Mouse (Mus musculus): ENCODE measurements at regions not wholly inside any gene's neighbourhood (a gene's known extent, or its start where the extent isn't known, plus 50 kb on each side); places are given as distances from the start of the nearest gene placed in this dataset.

DNA sequence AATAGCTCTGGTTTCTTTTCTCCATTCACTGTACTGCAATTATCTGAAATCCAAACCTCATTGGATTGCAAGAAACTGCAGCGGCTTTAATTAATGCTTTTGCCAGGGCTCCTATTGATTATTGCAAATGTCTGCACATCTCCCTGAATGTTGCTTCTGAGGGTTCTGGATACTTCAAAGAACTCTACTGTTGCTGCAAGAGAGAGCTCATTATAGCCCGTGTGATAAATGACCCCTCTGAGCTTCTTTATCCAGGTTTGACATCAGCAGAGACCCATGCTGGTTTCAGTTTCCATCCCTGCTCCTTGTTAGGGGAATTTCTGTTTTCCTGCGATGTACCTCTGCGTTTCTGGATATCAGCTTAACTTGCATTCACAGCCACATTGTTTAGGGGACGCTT lies 78.4 kb upstream of the Nav3 start:
- Histone ChIP-seq H3K9ac (replicated peaks; ENCODE audit: low read depth, low read length) (0 out of 2 replicates have a peak overlapping the region, but pooled peaks have one; percentile 3), H3K4me3 (ENCODE audit: low read depth, low read length) (no peak overlapping the region), H3K27me3 (ENCODE audit: control insufficient read depth, insufficient read depth, low read length) (no peaks in the 10 kb centered on the region), H3K4me2 (ENCODE audit: low read depth, low read length) (no peak overlapping the region), H3K36me3 (ENCODE audit: control insufficient read depth, insufficient read depth, low read length) (no peaks in the 10 kb centered on the region), H3K27ac (ENCODE audit: low read depth, low read length) (peak overlapping the region; percentile 50), H3K4me1 (ENCODE audit: control insufficient read depth, insufficient read depth, low read length) (peaks cover 4% of the 10 kb centered on the region; the same call in 1 of the 2 replicates), H3K9me3 (ENCODE audit: control insufficient read depth, low read length) (no peaks in the 10 kb centered on the region)
- 26% methylated on average over 5 of the region's 5 CpGs for WGBS
- ATAC-seq (ENCODE audit: low read depth): no peak

DNA sequence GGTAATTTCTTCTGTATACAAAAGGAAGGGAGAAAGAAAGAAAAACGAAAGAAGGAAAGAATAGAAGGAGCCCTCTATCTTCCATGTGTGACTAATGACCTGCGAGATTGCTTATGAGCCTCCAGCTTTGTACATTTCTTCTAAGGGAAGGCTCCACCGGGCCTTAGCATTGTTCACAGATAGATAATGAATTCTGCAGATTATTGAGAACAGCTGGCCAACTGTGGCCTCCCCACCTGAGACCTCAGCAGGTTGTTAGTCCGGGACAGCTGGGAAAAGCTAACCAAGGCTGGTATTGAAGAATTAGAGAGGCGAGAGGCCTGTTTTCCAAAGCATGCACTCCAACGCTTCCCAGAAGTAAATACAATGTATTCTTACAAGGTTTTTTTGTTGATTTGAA lies 86.7 kb upstream of the Nav3 start:
- Histone ChIP-seq H3K36me3 (ENCODE audit: control insufficient read depth, insufficient read depth, low read length) (no peaks in the 10 kb centered on the region), H3K4me2 (ENCODE audit: low read depth, low read length) (no peak overlapping the region), H3K4me3 (ENCODE audit: low read depth, low read length) (no peak overlapping the region), H3K9me3 (ENCODE audit: control insufficient read depth, low read length) (no peaks in the 10 kb centered on the region), H3K4me1 (ENCODE audit: control insufficient read depth, insufficient read depth, low read length) (no peaks in the 10 kb centered on the region), H3K9ac (replicated peaks; ENCODE audit: low read depth, low read length) (no peak overlapping the region), H3K27ac (ENCODE audit: low read depth, low read length) (no peak overlapping the region), H3K27me3 (ENCODE audit: control insufficient read depth, insufficient read depth, low read length) (no peaks in the 10 kb centered on the region)
- 16% methylated on average over 6 of the region's 6 CpGs for WGBS
- peak; percentile 49; the same call in 1 of the 2 replicates for ATAC-seq (ENCODE audit: low read depth)

DNA sequence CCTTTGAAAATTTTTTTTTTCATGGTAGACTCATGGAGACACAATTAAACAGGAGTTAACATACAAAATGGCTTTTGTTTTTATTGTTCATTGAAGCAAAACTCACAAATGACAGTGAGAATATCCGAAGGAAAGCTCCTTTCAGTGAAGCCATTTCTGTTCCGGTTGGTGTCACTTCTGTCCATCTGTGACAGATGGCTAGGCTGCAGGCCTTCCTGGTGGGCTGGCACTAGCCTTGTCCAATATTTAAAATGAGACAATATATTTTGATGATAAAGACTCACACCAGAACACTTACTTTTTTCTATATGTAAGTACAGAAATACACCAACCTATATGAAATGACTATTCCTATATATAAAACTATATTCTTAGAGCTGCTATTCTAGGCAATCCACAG lies 92.4 kb upstream of the Nav3 start:
- WGBS: 51% methylated on average over 2 of the region's 2 CpGs
- no peaks in the 10 kb centered on the region for H3K4me1 ChIP-seq (ENCODE audit: control insufficient read depth, insufficient read depth, low read length)
- H3K9ac ChIP-seq (replicated peaks; ENCODE audit: low read depth, low read length): no peak overlapping the region
- no peak overlapping the region for H3K4me2 ChIP-seq (ENCODE audit: low read depth, low read length)
- H3K27me3 ChIP-seq (ENCODE audit: control insufficient read depth, insufficient read depth, low read length): no peaks in the 10 kb centered on the region
- H3K27ac ChIP-seq (ENCODE audit: low read depth, low read length): no peak overlapping the region
- H3K36me3 ChIP-seq (ENCODE audit: control insufficient read depth, insufficient read depth, low read length): no peaks in the 10 kb centered on the region
- no peak for ATAC-seq (ENCODE audit: low read depth)
- no peak overlapping the region for H3K4me3 ChIP-seq (ENCODE audit: low read depth, low read length)
- H3K9me3 ChIP-seq (ENCODE audit: control insufficient read depth, low read length): no peaks in the 10 kb centered on the region

DNA sequence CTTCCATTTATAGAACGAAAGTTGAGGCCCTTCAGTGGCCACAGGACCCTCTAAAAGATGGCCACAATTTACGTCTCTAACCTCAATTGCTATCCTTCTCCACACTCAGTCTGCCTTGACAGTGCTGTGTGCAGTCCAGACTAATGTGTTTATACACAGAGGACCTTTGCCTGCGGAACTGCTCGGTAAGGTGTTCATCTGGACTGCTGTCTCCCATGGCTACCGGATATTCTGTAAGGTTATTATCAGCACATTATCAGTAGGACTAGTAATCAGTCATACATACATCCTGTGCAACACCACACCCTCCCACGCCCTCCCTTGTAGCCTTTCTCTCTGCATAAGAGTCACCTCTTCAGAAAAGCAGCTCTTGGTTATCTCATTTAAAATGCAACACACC lies 98.0 kb upstream of the Nav3 start:
- 67% methylated on average over 6 of the region's 6 CpGs for WGBS
- Histone ChIP-seq H3K36me3 (ENCODE audit: control insufficient read depth, insufficient read depth, low read length) (no peaks in the 10 kb centered on the region), H3K9me3 (ENCODE audit: control insufficient read depth, low read length) (no peaks in the 10 kb centered on the region), H3K27ac (ENCODE audit: low read depth, low read length) (no peak overlapping the region), H3K4me2 (ENCODE audit: low read depth, low read length) (no peak overlapping the region), H3K27me3 (ENCODE audit: control insufficient read depth, insufficient read depth, low read length) (no peaks in the 10 kb centered on the region), H3K4me3 (ENCODE audit: low read depth, low read length) (no peak overlapping the region), H3K4me1 (ENCODE audit: control insufficient read depth, insufficient read depth, low read length) (0 out of 2 replicates have a peak, but pooled peaks cover 3% of the 10 kb centered on the region), H3K9ac (replicated peaks; ENCODE audit: low read depth, low read length) (no peak overlapping the region)
- ATAC-seq (ENCODE audit: low read depth): peak; percentile 56; the same call in 1 of the 2 replicates

DNA sequence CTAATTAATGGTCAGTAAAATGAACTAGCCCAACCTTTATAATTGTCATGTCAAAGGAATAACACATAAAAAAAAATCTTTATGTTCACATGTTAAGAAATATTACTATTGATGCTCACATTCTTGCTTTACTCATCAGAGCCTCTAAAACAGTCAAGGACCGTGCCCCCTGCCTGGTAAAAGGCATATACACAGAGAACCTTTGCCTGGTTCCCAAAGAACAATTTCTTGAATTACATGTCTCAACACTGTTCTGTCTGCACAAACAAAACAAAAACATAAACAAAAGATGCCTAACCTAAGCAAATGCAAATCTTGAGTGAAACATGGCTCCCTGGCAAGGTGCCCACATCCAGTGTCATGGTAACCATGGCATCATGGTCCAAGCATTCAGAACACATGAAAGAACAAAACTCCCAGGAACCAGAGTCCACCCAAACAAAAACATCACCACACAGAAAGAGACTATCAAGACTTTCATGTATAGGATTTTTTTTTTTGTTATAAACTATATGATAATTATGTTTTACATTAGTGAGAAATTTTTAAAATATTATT lies 100.4 kb upstream of the Nav3 start:
- H3K9ac ChIP-seq (replicated peaks; ENCODE audit: low read depth, low read length): no peak overlapping the region
- H3K4me3 ChIP-seq (ENCODE audit: low read depth, low read length): no peak overlapping the region
- H3K9me3 ChIP-seq (ENCODE audit: control insufficient read depth, low read length): no peaks in the 10 kb centered on the region
- H3K27ac ChIP-seq (ENCODE audit: low read depth, low read length): no peak overlapping the region
- 0 out of 2 replicates have a peak, but pooled peaks cover 3% of the 10 kb centered on the region for H3K4me1 ChIP-seq (ENCODE audit: control insufficient read depth, insufficient read depth, low read length)
- ATAC-seq (ENCODE audit: low read depth): peak; percentile 38; the same call in 1 of the 2 replicates
- no peaks in the 10 kb centered on the region for H3K36me3 ChIP-seq (ENCODE audit: control insufficient read depth, insufficient read depth, low read length)
- no peaks in the 10 kb centered on the region for H3K27me3 ChIP-seq (ENCODE audit: control insufficient read depth, insufficient read depth, low read length)
- H3K4me2 ChIP-seq (ENCODE audit: low read depth, low read length): no peak overlapping the region
- WGBS: 63% methylated on average over 1 of the region's 1 CpGs

DNA sequence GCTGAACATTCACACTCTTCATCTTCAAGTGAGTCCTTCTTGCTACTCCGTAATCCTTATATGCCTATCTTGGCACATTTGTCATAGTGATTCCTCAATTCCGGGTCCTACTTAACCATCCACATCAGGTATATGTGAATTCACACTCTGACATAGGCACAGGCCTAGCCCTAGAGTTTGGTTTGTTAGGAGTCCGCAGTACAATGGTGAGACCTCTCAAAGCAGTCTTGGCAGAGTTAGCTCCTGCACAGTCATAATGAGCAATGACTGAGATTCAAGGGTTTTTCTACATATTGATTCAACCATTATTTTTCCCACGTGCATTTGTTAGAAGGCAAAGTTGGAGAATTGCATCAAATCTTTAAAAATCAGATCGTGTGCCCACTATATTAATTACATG lies 107.1 kb upstream of the Nav3 start:
- Histone ChIP-seq H3K9me3 (ENCODE audit: control insufficient read depth, low read length) (no peaks in the 10 kb centered on the region), H3K4me2 (ENCODE audit: low read depth, low read length) (no peak overlapping the region), H3K27ac (ENCODE audit: low read depth, low read length) (no peak overlapping the region), H3K4me1 (ENCODE audit: control insufficient read depth, insufficient read depth, low read length) (no peaks in the 10 kb centered on the region), H3K4me3 (ENCODE audit: low read depth, low read length) (no peak overlapping the region), H3K27me3 (ENCODE audit: control insufficient read depth, insufficient read depth, low read length) (no peaks in the 10 kb centered on the region), H3K9ac (replicated peaks; ENCODE audit: low read depth, low read length) (no peak overlapping the region), H3K36me3 (ENCODE audit: control insufficient read depth, insufficient read depth, low read length) (no peaks in the 10 kb centered on the region)
- no peak for ATAC-seq (ENCODE audit: low read depth)
- WGBS: 92% methylated on average over 5 of the region's 5 CpGs

DNA sequence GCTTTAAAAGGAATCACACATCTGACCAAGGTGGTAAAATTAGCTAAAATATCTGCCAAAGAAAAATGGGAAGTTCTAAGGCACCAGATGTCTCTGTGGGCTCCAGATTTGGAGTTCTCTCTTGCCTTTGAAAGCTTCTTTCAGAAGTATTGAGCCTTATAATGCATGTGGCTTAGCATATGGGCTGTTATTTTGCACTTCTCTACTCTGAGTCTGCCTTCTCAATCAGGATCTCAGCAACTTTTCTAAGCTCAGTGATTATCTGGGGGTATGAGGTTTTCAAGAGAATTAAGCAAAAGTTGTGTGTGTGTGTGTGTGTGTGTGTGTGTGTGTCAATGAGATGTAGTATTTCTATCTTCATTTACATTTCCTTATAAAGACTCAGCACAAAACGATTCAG lies 107.6 kb upstream of the Nav3 start:
- Histone ChIP-seq H3K36me3 (ENCODE audit: control insufficient read depth, insufficient read depth, low read length) (no peaks in the 10 kb centered on the region), H3K27me3 (ENCODE audit: control insufficient read depth, insufficient read depth, low read length) (no peaks in the 10 kb centered on the region), H3K27ac (ENCODE audit: low read depth, low read length) (no peak overlapping the region), H3K4me3 (ENCODE audit: low read depth, low read length) (no peak overlapping the region), H3K9me3 (ENCODE audit: control insufficient read depth, low read length) (no peaks in the 10 kb centered on the region), H3K9ac (replicated peaks; ENCODE audit: low read depth, low read length) (no peak overlapping the region), H3K4me2 (ENCODE audit: low read depth, low read length) (no peak overlapping the region), H3K4me1 (ENCODE audit: control insufficient read depth, insufficient read depth, low read length) (no peaks in the 10 kb centered on the region)
- WGBS: 70% methylated on average over 1 of the region's 1 CpGs
- no peak for ATAC-seq (ENCODE audit: low read depth)

DNA sequence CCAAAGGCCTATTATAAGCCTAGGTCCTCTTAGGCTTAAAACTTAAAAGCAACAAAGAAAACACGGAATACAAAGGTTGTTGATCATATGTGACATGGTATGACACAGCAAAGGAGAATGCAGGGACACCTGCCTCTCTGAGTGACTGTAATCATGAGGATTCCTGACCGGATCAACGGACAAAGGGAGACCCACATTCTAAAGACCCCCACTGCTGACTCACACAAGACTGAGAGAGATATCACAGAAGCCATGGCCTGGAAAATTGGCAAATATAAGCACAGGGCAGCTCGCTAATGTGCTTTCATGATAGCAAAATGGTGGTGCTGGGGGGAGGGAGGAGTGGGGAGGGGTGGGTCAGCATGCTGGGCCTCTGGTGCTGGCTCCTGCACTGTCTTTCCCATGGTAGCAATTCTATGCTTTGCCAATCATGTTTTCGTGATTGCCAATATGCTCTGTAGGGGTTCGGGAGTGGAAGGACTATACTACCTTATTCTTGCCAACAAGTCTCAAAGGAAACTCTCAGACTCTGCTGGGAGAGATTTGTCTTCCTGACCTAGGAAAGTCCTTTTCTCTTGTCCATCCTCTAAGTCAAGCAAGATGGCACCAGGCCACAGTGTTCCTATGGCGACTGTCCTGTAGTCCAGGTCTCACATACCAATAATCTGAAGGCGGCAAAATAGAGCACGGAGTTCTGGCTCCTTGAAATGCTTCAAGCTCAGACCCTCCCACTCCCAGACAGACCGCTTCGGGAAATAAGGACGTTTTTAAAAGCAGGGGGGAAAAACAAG lies 110.5 kb upstream of the Nav3 start:
- Histone ChIP-seq H3K4me3 (ENCODE audit: low read depth, low read length) (no peak overlapping the region), H3K27me3 (ENCODE audit: control insufficient read depth, insufficient read depth, low read length) (no peaks in the 10 kb centered on the region), H3K9me3 (ENCODE audit: control insufficient read depth, low read length) (no peaks in the 10 kb centered on the region), H3K36me3 (ENCODE audit: control insufficient read depth, insufficient read depth, low read length) (no peaks in the 10 kb centered on the region), H3K27ac (ENCODE audit: low read depth, low read length) (no peak overlapping the region), H3K4me1 (ENCODE audit: control insufficient read depth, insufficient read depth, low read length) (no peaks in the 10 kb centered on the region), H3K4me2 (ENCODE audit: low read depth, low read length) (no peak overlapping the region), H3K9ac (replicated peaks; ENCODE audit: low read depth, low read length) (no peak overlapping the region)
- WGBS: 83% methylated on average over 12 of the region's 12 CpGs
- no peak for ATAC-seq (ENCODE audit: low read depth)

DNA sequence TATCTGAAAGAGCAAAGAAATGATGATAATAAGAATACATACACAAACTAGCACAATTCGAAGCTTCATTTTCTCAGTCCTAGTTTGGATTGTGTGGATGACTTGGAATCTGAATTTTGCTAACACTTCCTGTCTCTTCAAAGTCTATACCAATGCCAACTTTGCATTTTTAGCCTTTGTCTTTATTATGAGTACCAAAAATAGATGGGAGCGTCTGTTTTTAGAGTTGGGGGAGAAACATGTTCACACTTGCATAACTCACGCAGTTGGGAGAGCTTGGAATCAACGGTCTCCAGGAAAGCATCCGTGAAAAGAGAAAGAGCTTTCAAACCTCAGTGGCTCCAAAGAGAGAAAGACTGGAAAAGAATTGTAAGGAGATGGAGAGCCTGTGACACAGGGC lies 114.5 kb upstream of the Nav3 start:
- ATAC-seq (ENCODE audit: low read depth): no peak
- 92% methylated on average over 5 of the region's 5 CpGs for WGBS
- H3K9ac ChIP-seq (replicated peaks; ENCODE audit: low read depth, low read length): no peak overlapping the region

More for the DNA sequence above, 114.5 kb upstream of the Nav3 start:
- no peaks in the 10 kb centered on the region for H3K36me3 ChIP-seq (ENCODE audit: control insufficient read depth, insufficient read depth, low read length)
- H3K27me3 ChIP-seq (ENCODE audit: control insufficient read depth, insufficient read depth, low read length): no peaks in the 10 kb centered on the region
- no peak overlapping the region for H3K4me2 ChIP-seq (ENCODE audit: low read depth, low read length)
- no peaks in the 10 kb centered on the region for H3K9me3 ChIP-seq (ENCODE audit: control insufficient read depth, low read length)
- no peaks in the 10 kb centered on the region for H3K4me1 ChIP-seq (ENCODE audit: control insufficient read depth, insufficient read depth, low read length)
- no peak overlapping the region for H3K4me3 ChIP-seq (ENCODE audit: low read depth, low read length)
- H3K27ac ChIP-seq (ENCODE audit: low read depth, low read length): no peak overlapping the region

All from neural tube, embryonic 14.5 days (tissue).